25 mouse cellular contexts compared by ENCODE assay signal in the genomic region with DNA sequence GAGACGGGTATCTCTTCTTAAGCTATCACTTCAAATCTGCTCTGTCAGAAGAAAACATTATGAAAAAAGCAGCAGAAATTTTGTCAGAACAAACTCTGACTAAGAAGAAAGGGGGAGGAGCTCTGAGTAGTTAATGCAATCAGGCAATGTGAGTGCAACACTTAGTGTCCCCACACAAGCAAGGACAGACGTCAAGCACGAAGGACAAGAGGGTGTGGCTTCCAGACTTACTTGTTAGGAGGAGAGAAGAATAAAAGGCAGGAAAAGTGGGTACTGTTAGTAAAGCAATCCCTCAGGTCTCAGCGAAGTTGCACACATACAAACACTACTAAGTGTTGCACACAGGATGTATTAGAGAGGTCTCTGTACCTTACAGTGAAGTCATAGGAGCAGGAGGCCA. TPM values are rescaled to one million over a fixed set of nuclear protein-coding genes. Genes with fewer than 3 reads are reported as not detected.
"Had no signal": no experiment of that assay in that cellular context is flagged by ENCODE, and none has a peak within 500 bp of the region (broad histone marks: within the 10 kb centered on the region; RNA-seq: fewer than 3 reads in every experiment).

No protein-coding gene starts in this region.

- H3K4me2 ChIP-seq: kidney, embryonic 15.5 days; limb, embryonic 12.5 days; limb, embryonic 15.5 days; liver, embryonic 11.5 days; lung, embryonic 14.5 days; midbrain, embryonic 12.5 days; neural tube, embryonic 13.5 days; stomach, embryonic 15.5 days had no signal

- H3K9ac ChIP-seq: kidney, embryonic 15.5 days; limb, embryonic 12.5 days; limb, embryonic 15.5 days; liver, embryonic 14.5 days; liver, postnatal 0 days; lung, embryonic 14.5 days; midbrain, embryonic 12.5 days; neural tube, embryonic 13.5 days; stomach, embryonic 15.5 days had no signal

- H3K36me3 ChIP-seq: stomach, embryonic 15.5 days had no signal

- H3K27ac ChIP-seq: kidney, embryonic 15.5 days; limb, embryonic 12.5 days; limb, embryonic 15.5 days; liver, embryonic 14.5 days; midbrain, embryonic 12.5 days; neural tube, embryonic 13.5 days; stomach, embryonic 15.5 days had no signal

- H3K9me3 ChIP-seq: kidney, embryonic 15.5 days; limb, embryonic 12.5 days; limb, embryonic 15.5 days; midbrain, embryonic 12.5 days; neural tube, embryonic 13.5 days; stomach, embryonic 15.5 days had no signal

- H3K27me3 ChIP-seq: kidney, embryonic 15.5 days; limb, embryonic 12.5 days; limb, embryonic 15.5 days; midbrain, embryonic 12.5 days; neural tube, embryonic 13.5 days; stomach, embryonic 15.5 days had no signal

- H3K4me1 ChIP-seq: kidney, embryonic 15.5 days; limb, embryonic 12.5 days; limb, embryonic 15.5 days; midbrain, embryonic 12.5 days; neural tube, embryonic 13.5 days; stomach, embryonic 15.5 days had no signal

- DNase-seq: kidney, adult 8-10 months; kidney, postnatal 10 days; kidney, postnatal 36 days; layer of hippocampus, postnatal 36 days; left cerebral cortex, postnatal 4 days; liver, postnatal 0 days; lung, embryonic 14.5 days; lung, postnatal 10 days; lung, postnatal 36 days; retina, postnatal 1 day; right cerebral cortex, postnatal 25 days; spleen, adult 18-20 months; thymus, postnatal 25 days had no signal

- H3K4me3 ChIP-seq: kidney, embryonic 15.5 days; limb, embryonic 12.5 days; limb, embryonic 15.5 days; midbrain, embryonic 12.5 days; myocyte; neural tube, embryonic 13.5 days; stomach, embryonic 15.5 days had no signal

- ATAC-seq: liver, postnatal 0 days; midbrain, embryonic 16.5 days had no signal

RNA-seq across cellular contexts. Expression of a gene that starts 33.1 kb away (rescaled TPM):
- total RNA-seq: monocyte, adult 5-6 weeks; neutrophil, adult 5-6 weeks had no signal
- polyA plus RNA-seq: myocyte had no signal
